Mouse (Mus musculus): Measurements from ENCODE around the gene 4930550C14Rik.

DNA sequence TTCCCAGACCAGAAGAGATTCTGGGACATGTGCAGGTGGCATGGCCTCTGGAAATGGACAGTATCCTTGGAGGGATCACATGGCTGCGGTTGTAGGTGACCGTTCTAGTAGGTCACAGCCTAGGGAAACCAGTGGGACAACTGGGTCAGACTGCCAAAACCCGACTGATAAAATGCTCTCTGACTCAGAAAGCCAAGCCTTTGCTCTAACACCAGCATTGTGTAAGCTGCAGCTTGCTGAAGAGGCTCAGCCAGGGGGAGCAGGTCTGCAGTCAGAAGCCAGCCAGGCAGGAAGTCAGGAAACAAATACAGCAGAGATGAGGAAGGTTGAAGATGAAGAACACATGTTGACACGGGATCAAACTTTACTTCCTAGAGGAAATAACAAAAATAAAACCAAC is 26.2 kb upstream of the 4930550C14Rik start:
- TF ChIP-seq EP300 (IDR thresholded peaks at IDR 0.05) (no peak), CTCF (IDR thresholded peaks at IDR 0.05) (peak; percentile 56)
